Mouse (Mus musculus) cortical plate, adult 2 months (tissue): ENCODE measurements around the gene Rasl2-9.

Source experiments
- CTCF ChIP-seq: fragments of 200-500 bp; IDR thresholded peaks from 2 replicates; pipeline ENCODE4 v1.5.1; 2011; ENCODE audit warnings: mild to moderate bottlenecking, control low read depth, low read length; ENCODE audit not compliant: insufficient read depth; ENCODE audit errors: extremely low read depth
- POLR2A ChIP-seq: fragments of 200-500 bp; IDR thresholded peaks from 2 replicates; pipeline ENCODE4 v1.6.1; 2011; ENCODE audit warnings: mild to moderate bottlenecking, low read length, control low read depth; ENCODE audit not compliant: insufficient read depth; ENCODE audit errors: extremely low read depth

GRCm38 (mm10) chr7:5083325-5084105 lies 42.2 kb downstream of the Rasl2-9 start:
- TF ChIP-seq CTCF (no peak), POLR2A (no peak)
